Mouse (Mus musculus) neural tube, embryonic 10.5 days (tissue): ENCODE results near the gene Rhob.

Source experiments
- DNase-seq: peaks from one replicate; pipeline ENCODE4 v3.0.0-alpha.2; 2017; ENCODE audit warnings: low spot score; ENCODE audit errors: extremely low spot score

Gene Rhob

GRCm38 (mm10) chr12:8506954-8507707 lies 7.3 kb upstream of the Rhob start:
- no peak for DNase-seq

GRCm38 (mm10) chr12:8504131-8504530 lies 4.3 kb upstream of the Rhob start:
- no peak for DNase-seq

GRCm38 (mm10) chr12:8502546-8502945 lies 2.7 kb upstream of the Rhob start:
- peak; percentile 37 for DNase-seq

DNA sequence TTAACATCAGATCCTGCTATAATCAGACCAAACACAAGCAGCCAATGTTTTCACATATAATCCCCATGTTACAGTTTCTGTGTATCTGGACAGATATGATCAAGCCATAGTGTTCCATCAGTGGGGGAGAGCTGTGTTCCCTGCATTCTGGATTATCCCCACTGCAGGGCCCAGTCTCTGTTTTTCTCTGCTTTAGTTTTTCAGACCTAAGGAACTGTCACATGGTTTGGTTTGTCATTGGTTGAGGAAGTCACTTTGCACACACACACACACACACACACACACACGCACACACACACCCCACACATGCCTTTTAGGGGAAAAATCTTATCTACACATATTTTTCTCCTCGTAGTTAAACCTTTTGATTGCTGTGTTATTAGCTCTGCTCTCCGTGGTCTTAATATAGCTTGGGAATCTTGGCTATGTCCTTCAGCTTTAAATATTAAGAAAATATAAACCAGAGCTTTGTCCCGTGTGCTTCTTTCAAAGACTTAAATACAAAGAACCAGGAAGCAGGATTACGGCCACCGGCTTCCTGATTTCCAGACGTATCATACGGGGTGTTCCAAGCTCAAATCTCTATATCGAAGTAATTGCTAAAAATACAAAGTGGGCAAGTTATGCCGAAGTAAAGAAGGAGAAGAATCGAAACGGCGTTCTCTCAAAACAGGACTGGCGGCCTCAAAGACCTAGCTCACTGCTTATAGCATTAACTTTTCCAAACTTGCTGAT lies 1.9 kb upstream of the Rhob start:
- DNase-seq: no peak

DNA sequence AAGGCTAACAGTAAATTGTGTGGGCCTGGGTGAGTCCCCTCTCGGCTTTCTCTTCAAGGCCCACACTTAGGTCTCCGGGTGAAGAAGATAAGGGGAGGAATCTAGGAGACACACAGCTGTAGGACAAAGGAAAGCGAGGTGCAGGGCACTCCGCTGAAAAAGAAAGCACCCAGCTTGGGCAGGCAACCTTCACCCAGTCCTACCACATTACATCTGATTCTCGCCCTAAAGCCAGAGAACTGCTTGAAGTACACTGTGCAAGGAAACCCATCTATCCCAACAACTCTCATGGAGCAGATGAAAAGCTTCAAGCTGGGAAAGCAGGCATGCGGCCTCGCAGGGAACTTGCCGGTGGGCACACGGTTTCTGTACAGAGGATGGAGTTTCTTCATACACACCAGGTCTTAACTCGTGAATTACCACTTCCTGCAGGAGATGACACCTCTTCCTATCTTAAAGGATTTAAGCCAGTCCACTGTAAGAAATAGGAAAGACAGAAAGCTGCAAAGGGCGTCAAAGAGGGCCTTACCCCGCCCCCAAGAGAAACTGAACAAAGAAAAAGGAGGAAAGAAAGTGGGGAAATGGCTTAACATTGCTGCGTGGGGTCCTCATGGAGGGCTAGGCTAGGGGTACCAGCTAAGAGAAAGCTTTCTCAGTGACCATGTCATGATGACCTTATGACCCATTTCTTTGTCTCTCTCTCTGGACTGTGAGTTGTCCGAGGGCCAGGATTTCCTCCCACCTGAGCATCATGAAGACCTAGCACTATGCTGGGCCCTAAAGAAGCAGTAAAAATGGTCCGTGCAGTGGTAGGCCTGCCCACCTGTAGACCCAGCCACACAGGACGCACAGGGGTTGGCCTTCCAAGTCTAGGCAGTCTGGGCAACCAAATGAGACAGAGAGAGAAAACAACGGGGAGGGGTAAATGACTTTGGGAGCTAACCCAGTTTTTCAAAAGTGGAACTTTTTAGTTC lies 1.1 kb upstream of the Rhob start:
- DNase-seq: no peak

DNA sequence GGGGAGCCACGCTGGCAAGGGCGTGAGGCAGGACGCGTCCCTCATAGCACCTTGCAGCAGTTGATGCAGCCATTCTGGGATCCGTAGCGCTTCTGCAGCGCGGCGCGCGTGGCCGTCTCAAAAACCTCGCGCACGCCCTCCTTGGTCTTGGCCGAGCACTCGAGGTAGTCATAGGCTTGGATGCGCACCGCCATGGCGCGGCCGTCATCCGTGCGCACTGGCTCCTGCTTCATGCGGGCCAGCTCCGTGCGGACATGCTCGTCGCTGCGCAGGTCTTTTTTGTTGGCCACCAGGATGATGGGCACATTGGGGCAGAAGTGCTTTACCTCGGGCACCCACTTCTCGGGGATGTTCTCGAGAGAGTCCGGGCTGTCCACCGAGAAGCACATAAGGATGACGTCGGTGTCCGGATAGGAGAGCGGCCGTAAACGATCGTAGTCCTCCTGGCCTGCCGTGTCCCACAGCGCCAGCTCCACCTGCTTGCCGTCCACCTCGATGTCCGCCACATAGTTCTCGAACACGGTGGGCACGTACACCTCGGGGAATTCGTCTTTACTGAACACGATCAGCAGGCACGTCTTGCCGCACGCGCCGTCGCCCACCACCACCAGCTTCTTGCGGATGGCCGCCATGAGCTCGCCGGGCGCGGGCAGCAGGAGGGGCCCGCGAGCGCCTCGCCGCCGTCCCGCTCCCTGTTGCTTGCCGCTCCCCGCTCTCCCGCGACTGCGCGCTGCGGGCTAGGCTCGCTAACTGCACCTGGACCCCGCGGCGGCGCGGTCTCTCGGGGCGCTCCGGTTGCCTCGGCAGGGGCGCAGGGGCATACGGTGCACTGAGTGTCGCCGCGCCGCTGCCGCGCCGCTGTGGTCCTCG lies 573 bp downstream of the Rhob start:
- peak; percentile 75 for DNase-seq

DNA sequence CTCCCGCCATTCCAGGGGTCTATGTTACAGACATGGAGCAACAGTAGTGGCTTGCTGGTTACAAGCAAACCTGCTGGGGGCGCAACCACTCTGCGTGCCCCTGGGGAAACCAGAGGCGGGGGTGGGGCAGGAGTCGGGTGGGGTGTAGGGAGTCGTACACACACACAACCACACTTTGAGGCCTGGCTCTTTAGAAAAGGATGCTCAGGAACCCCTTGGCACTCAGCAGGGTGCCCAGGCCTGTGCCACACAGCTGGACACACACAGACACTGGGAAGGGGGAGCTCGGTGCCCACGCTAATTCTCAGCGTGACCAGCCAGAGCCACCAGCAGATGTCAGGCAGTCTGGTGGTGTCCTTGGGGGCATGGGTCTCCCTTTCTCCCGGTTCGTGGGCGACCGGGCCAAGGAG lies 1.2 kb downstream of the Rhob start:
- DNase-seq: peak; percentile 55

- DNase-seq: peak; percentile 56
Observed at GRCm38 (mm10) chr12:8498148-8498571, 1.6 kb downstream of the Rhob start.

GRCm38 (mm10) chr12:8497314-8497706 lies 2.5 kb downstream of the Rhob start:
- DNase-seq: no peak

- DNase-seq: no peak
Observed at GRCm38 (mm10) chr12:8496679-8497313, 3.0 kb downstream of the Rhob start.

GRCm38 (mm10) chr12:8495881-8496678 lies 3.7 kb downstream of the Rhob start:
- peak; percentile 48 for DNase-seq

DNA sequence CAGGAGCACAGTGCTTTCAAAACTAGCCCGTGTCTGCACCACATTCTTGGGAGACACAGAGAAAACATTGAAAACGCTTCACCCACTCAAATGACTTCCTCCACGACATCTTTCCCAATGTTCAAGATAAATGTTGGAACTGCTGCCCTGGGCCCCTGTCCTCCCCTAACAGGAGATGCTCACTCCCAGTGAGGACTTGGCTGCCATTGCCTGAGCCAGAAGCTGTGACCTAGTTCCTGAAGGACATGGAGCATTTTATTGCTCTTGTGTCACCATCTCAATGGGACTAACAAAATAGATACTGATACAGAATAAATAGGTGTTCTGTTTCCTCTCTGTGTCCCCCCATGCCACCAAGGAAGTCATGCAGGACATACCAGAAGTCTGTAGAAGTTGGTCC lies 5.1 kb downstream of the Rhob start:
- no peak for DNase-seq

GRCm38 (mm10) chr12:8493386-8493785 lies 6.4 kb downstream of the Rhob start:
- no peak for DNase-seq

DNA sequence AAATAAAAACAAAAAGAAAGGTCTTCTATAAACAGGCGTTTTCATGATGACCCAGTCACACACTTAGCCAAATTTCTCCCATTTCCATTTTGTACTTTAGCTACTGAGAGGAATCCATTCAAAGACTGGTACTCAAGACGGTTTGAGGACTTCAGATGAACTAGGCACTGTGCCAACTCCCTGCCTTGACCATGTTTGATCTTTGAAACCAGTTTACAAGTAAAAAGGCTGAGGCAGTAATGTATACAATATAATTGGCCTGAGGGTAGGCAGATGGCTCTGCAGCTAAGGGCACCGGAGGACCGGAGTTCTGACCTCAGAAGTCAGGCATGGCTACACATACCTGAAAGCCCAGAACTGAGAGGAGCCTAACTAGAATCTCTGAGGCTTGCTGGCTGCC lies 10.7 kb downstream of the Rhob start:
- DNase-seq: no peak

- no peak for DNase-seq
Observed at GRCm38 (mm10) chr12:8488652-8488980, 11.2 kb downstream of the Rhob start.

- no peak for DNase-seq
Observed at GRCm38 (mm10) chr12:8487959-8488651, 11.7 kb downstream of the Rhob start.

GRCm38 (mm10) chr12:8487281-8487680 lies 12.5 kb downstream of the Rhob start:
- no peak for DNase-seq

DNA sequence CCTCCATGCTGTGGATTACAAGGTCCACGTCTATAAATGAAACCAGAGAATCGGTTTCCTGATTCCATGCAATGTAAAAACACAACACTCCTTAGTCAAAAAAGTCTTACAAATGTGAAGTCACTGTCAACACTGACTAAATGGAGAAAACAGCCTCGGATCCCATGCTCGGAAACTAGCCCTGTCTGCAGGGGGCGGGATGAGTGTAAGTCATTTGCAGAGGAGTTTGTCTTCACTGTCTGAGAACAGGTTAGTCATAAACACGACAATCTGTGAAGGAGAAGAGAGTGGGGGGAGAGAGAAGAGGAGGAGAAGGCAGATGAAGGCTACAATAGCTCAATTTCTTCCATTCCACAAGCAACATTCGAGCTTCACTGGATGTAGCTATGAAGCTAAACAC lies 14.6 kb downstream of the Rhob start:
- DNase-seq: no peak

DNA sequence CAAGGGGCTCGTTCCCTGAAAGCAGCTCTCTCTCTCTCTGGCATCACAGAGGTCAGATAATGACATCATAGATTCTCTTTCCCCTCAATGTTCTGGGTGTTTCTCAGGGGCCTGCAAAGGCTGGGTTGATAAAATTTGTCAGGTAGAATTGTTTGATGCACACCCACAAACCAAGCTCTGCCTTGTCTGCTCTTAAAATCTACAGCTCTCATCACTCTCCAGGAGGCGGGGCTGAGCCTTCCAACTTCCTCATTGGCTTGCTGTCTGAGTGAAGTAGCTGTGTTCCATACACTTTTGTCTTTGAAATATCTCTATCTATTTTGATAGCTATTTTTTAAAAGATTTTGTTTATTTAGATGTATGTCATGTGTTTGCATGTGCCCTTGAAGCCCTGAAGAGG lies 17.6 kb downstream of the Rhob start:
- no peak for DNase-seq
